Mouse (Mus musculus) embryonic stem cell, embryonic (primary cell): ENCODE data around the gene Ptdss2.

Source experiments
- CTCF ChIA-PET, 4 experiments: fragments of 300-600 bp in 2 of 4; fragments of 350-600 bp in 2 of 4; sonication (Branson Sonifier 250); formaldehyde crosslinking; loops; one replicate each; lab custom pipeline; 2022; ENCODE audit warnings: inconsistent platforms in 2 of 4; lab: Charles Lee
- POLR2A ChIA-PET, 4 experiments: fragments of 300-600 bp in 2 of 4; fragments of 350-600 bp in 2 of 4; sonication (Branson Sonifier 250); formaldehyde crosslinking; loops; one replicate each; lab custom pipeline; 2022; ENCODE audit warnings: antibody characterized with exemption in 4 of 4, inconsistent platforms in 1 of 4; lab: Charles Lee

Gene Ptdss2

DNA sequence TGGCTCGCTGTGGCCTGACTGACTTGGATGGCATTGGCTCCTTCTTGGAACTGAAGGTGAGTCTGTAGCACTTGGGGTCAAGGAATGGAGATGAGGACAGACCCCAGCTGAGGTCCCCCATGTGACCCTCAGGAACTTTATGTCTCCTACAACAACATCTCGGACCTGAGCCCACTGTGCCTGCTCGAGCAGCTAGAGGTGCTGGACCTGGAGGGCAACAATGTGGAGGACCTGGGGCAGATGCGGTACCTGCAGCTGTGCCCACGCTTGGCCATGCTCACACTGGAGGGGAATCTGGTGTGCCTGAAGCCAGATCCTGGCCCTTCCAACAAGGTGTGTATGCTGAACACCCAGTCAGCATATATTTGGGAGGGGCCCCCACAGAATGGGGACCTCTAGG lies 83.3 kb downstream of the Ptdss2 start:
- ChIA-PET CTCF (interaction anchor here in 1 of 4 experiments (1.4 kb wide), 1 partner anchor 190 kb away, joined by 3 read pairs; no protein-coding TSS in a partner anchor), POLR2A (interaction anchor here in 3 of 4 experiments (0.9 to 3.7 kb wide), 9 partner anchors 8 to 106 kb away, joined by 3 to 27 read pairs (median 3); partner anchors contain the start of genes Hras (in 2 of the 3), Lrrc56 (in 2 of the 3), Rassf7 (in 2 of the 3) and Lmntd2 (in 1 of the 3))

DNA sequence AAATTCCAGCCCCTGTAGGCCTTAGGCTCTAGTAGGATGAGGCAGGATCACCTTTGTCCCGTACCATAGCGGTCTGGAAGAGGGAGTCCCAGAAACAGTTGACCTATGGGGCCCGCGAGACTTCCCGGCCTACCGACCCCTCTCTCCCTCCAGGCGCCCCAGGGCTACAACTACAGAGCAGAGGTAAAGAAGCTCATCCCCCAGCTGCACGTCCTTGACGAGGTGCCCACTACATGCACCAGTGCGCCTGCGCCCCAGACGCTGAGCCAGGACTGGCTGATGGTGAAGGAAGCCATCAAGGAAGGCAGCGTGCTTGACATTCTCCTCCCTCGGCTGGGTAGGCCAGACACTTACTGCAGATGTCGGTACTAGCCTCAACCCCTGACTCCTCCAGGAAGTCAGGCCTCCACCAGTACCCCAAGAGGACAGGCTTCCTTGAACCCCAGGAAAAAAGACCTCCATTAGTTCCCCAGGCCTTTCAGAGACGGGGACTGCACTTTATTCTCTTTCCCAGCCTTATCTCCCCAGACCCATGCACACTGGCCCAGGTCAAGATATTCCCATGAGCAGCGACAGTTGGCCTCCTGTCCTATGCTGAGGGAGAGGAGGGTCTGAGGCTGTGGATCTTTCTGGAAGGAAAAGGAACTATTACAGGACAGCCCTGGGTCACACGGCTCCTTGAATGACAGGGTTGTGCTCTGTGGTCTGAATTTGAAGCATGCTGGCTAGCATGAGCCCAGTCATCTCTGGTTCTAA lies 84.2 kb downstream of the Ptdss2 start:
- POLR2A ChIA-PET = interaction anchor here in 3 of 4 experiments (0.6 to 3.7 kb wide), 8 partner anchors 8 to 189 kb away, joined by 3 to 27 read pairs (median 4); partner anchors contain the start of genes Hras (in 2 of the 3), Lrrc56 (in 2 of the 3), Rassf7 (in 2 of the 3) and Lmntd2 (in 1 of the 3)
- CTCF ChIA-PET = interaction anchor here in 1 of 4 experiments (1.4 kb wide), 1 partner anchor 189 kb away, joined by 3 read pairs; no protein-coding TSS in a partner anchor
